ENCODE assay signal across 8 mouse cellular contexts in genomic region chr1:138385156-138385841, GRCm38 (mm10).
DNase-seq lines count a peak whose midpoint lies in the region; ATAC-seq and TF ChIP-seq lines count a peak whose summit lies in the region.

No protein-coding gene starts in this region.

- H3K36me3 ChIP-seq in intestine, embryonic 14.5 days (ENCODE audit: control insufficient read depth, insufficient read depth, low read length): no peaks in the 10 kb centered on the region
- H3K36me3 ChIP-seq in intestine, postnatal 0 days (ENCODE audit: control insufficient read depth, insufficient read depth): no peaks in the 10 kb centered on the region
- H3K36me3 ChIP-seq in midbrain, embryonic 15.5 days (replicated peaks): no peaks in the 10 kb centered on the region

- no peak overlapping the region for H3K4me3 ChIP-seq in intestine, embryonic 14.5 days (ENCODE audit: low read depth, low read length)
- no peak overlapping the region for H3K4me3 ChIP-seq in intestine, postnatal 0 days (ENCODE audit: low read depth, low read length)
- peak overlapping the region; percentile 0; the same call in 1 of the 2 replicates for H3K4me3 ChIP-seq in midbrain, embryonic 15.5 days

- DNase-seq in intestine, embryonic 14.5 days (ENCODE audit: low spot score): peak; percentile 53
- peak; percentile 7 for DNase-seq in WW6 (ENCODE audit: low read depth, low spot score)
- no peak for DNase-seq in cerebellum, adult 8-10 months
- no peak for DNase-seq in spleen, postnatal 4 days (ENCODE audit: low spot score in 2 of 2)
- DNase-seq in heart, postnatal 4 days: no peak

- H3K4me2 ChIP-seq in intestine, embryonic 14.5 days (ENCODE audit: low read length): peak overlapping the region; percentile 29
- H3K4me2 ChIP-seq in intestine, postnatal 0 days (replicated peaks; ENCODE audit: low read depth): no peak overlapping the region; the same call in 1 of the 2 replicates
- H3K4me2 ChIP-seq in midbrain, embryonic 15.5 days: peak overlapping the region; percentile 39

- H3K27ac ChIP-seq in intestine, embryonic 14.5 days (ENCODE audit: low read depth): no peak overlapping the region
- no peak overlapping the region for H3K27ac ChIP-seq in intestine, postnatal 0 days (ENCODE audit: low read depth, low read length)
- peak overlapping the region; percentile 81 for H3K27ac ChIP-seq in midbrain, embryonic 15.5 days

- H3K4me1 ChIP-seq in intestine, embryonic 14.5 days (replicated peaks; ENCODE audit: control insufficient read depth, insufficient read depth, low read length): peaks cover 5% of the 10 kb centered on the region; the same call in 1 of the 2 replicates
- no peaks in the 10 kb centered on the region for H3K4me1 ChIP-seq in intestine, postnatal 0 days (replicated peaks; ENCODE audit: control insufficient read depth, insufficient read depth, low read length)
- peaks cover 16% of the 10 kb centered on the region for H3K4me1 ChIP-seq in midbrain, embryonic 15.5 days

- no peak for ATAC-seq in intestine, embryonic 14.5 days (replicated peaks; ENCODE audit: low FRiP score, low TSS enrichment, low read depth)
- ATAC-seq in intestine, postnatal 0 days: no peak
- ATAC-seq in granulocyte monocyte progenitor cell, adult 5-6 weeks (replicated peaks; ENCODE audit: poor library complexity, severe bottlenecking): 0 out of 2 replicates have a peak, but pooled peaks have one; percentile 24
- ATAC-seq in midbrain, embryonic 15.5 days (replicated peaks): peak; percentile 88

- TF ChIP-seq CTCF in intestine, postnatal 0 days (IDR thresholded peaks at IDR 0.05; ENCODE audit: low read depth): no peak

- H3K27me3 ChIP-seq in intestine, embryonic 14.5 days (replicated peaks; ENCODE audit: control insufficient read depth, insufficient read depth, low read length): no peaks in the 10 kb centered on the region
- H3K27me3 ChIP-seq in intestine, postnatal 0 days (replicated peaks; ENCODE audit: control insufficient read depth, insufficient read depth, low read length): no peaks in the 10 kb centered on the region
- H3K27me3 ChIP-seq in midbrain, embryonic 15.5 days (replicated peaks): no peaks in the 10 kb centered on the region

- WGBS in intestine, embryonic 14.5 days: 23% methylated on average over 19 of the region's 19 CpGs
- WGBS in intestine, postnatal 0 days: 33% methylated on average over 19 of the region's 19 CpGs
- WGBS in midbrain, embryonic 15.5 days: 19% methylated on average over 19 of the region's 19 CpGs

- H3K9me3 ChIP-seq in intestine, embryonic 14.5 days (ENCODE audit: control insufficient read depth, low read length): no peaks in the 10 kb centered on the region
- H3K9me3 ChIP-seq in intestine, postnatal 0 days (ENCODE audit: control insufficient read depth): no peaks in the 10 kb centered on the region
- no peaks in the 10 kb centered on the region for H3K9me3 ChIP-seq in midbrain, embryonic 15.5 days

- H3K9ac ChIP-seq in intestine, embryonic 14.5 days (ENCODE audit: low read length): no peak overlapping the region
- no peak overlapping the region for H3K9ac ChIP-seq in intestine, postnatal 0 days (ENCODE audit: low read depth, low read length)
- peak overlapping the region; percentile 27 for H3K9ac ChIP-seq in midbrain, embryonic 15.5 days

Comparison
In these comparisons a context has a peak if more than half of its experiments do, and no peak if none do; other contexts are left out.
1. ATAC-seq: peak in granulocyte monocyte progenitor cell, adult 5-6 weeks (single experiment) and midbrain, embryonic 15.5 days (single experiment); none in intestine, embryonic 14.5 days (single experiment) and intestine, postnatal 0 days (single experiment).
2. DNase-seq: peak in intestine, embryonic 14.5 days (single experiment) and WW6 (single experiment); none in cerebellum, adult 8-10 months (single experiment), spleen, postnatal 4 days (0 of 2) and heart, postnatal 4 days (single experiment).